Mouse (Mus musculus) liver, embryonic 14 days (tissue): ENCODE data around the gene Prl2c1. TPM values are rescaled to one million over a fixed set of nuclear protein-coding genes. Genes with fewer than 3 reads are reported as not detected.

ENCODE experiments used
- polyA plus RNA-seq: library from polyadenylated mRNA; depleted of rRNA; stranded (reverse); fragments of >200 nt; gene quantifications from 2 replicates; pipeline ENCODE4 v1.2.3, GENCODE M21; 2012; rRNA removed

The Prl2c1 gene
- not detected in 2 replicates for polyA plus RNA-seq

GRCm38 (mm10) chr13:27849042-27849441, at the start of gene Prl2c1:
TSS of gene Prl2c1 (plus strand) at chr13:27849342.

GRCm38 (mm10) chr13:27801354-27801753, 47.8 kb upstream of the Prl2c1 start, which contains the start of gene Prl2a1:
TSS of gene Prl2a1 (plus strand) at chr13:27801654.

Other genes with a start within 250 kb of the Prl2c1 start
- gene Prl7b1, start 238.8 kb upstream of the Prl2c1 start, polyA plus RNA-seq, result 0.03 TPM in 1 of 2 replicates, not detected in the other
- not detected in 2 replicates for gene Prl7a1, start 206.8 kb upstream of the Prl2c1 start, polyA plus RNA-seq
- 0.15 and 0.43 TPM in 2 replicates for gene Prl7a2, start 181.3 kb upstream of the Prl2c1 start, polyA plus RNA-seq
- 0.08 TPM in 1 of 2 replicates, not detected in the other for gene Prl7d1, start 132.6 kb upstream of the Prl2c1 start, polyA plus RNA-seq
- not detected in 2 replicates for gene Prl7c1, start 68.5 kb upstream of the Prl2c1 start, polyA plus RNA-seq
- gene Prl2a1, start 47.7 kb upstream of the Prl2c1 start, polyA plus RNA-seq, result 0.08 TPM in 1 of 2 replicates, not detected in the other
- 0.02 TPM in 1 of 2 replicates, not detected in the other for gene Prl4a1, start 166.9 kb downstream of the Prl2c1 start, polyA plus RNA-seq